Mouse (Mus musculus) liver, embryonic 14.5 days (tissue): ENCODE results near the gene Smc3.

Experiments used
- CTCF ChIP-seq: IDR thresholded peaks from 2 replicates; pipeline ENCODE4 v1.5.1; 2016; ENCODE audit warnings: antibody characterized with exemption, low read depth, control low read depth
- EP300 ChIP-seq: IDR thresholded peaks from 2 replicates; pipeline ENCODE4 v1.6.1; 2016; ENCODE audit warnings: antibody characterized with exemption, low read depth

DNA sequence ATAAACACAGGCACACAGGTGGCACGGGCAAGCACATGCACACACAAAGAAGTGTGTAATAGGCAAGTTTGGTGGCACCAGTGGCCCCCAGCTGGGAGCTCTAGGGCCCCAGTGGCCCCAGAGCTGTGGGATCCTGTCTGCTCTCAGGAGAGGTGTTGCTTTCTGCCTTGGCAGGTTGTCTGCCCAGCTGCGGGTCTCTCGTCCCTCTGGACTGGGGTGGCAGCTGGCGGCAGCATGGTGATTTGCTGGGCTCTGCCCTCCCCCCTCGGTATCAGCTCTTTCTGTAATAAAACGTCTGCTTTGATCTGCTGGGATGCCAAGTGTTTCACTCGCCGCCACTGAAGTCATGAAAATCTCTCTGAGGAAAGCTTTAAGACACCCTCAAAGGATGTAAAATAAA is 66.5 kb downstream of the Smc3 start:
- TF ChIP-seq EP300 (no peak), CTCF (no peak)
